Mouse (Mus musculus) intestine, embryonic 15.5 days (tissue): ENCODE data around the gene Bach2. TPM values are rescaled to one million over a fixed set of nuclear protein-coding genes. Genes with fewer than 3 reads are reported as not detected.

Experiments used
- ATAC-seq: fragments of 200-750 bp; cut with Nextera tagmentation; 2 replicates; pipeline ENCODE4 v1.8.0; 2017; ENCODE audit warnings: moderate TSS enrichment, moderate library complexity
- H3K27ac ChIP-seq: fragments of 300-500 bp; sonication (generic); 2 replicates; pipeline ENCODE4 v1.5.1; 2015; ENCODE audit warnings: mild to moderate bottlenecking, inconsistent platforms
- H3K27me3 ChIP-seq: fragments of 300-500 bp; sonication (generic); replicated peaks from 2 replicates; pipeline ENCODE4 v1.6.1; 2015; ENCODE audit warnings: inconsistent platforms
- H3K36me3 ChIP-seq: fragments of 300-500 bp; sonication (generic); 2 replicates; pipeline ENCODE4 v1.6.1; 2015; ENCODE audit warnings: inconsistent platforms
- H3K4me1 ChIP-seq: fragments of 300-500 bp; sonication (generic); replicated peaks from 2 replicates; pipeline ENCODE4 v1.6.1; 2015; ENCODE audit warnings: inconsistent platforms
- H3K4me2 ChIP-seq: fragments of 300-500 bp; sonication (generic); replicated peaks from 2 replicates; pipeline ENCODE4 v1.6.1; 2015; ENCODE audit warnings: mild to moderate bottlenecking, inconsistent platforms
- H3K4me3 ChIP-seq: fragments of 300-500 bp; sonication (generic); replicated peaks from 2 replicates; pipeline ENCODE4 v1.5.1; 2015; ENCODE audit warnings: inconsistent platforms
- H3K9ac ChIP-seq: fragments of 300-500 bp; sonication (generic); 2 replicates; pipeline ENCODE4 v1.6.1; 2015; ENCODE audit warnings: inconsistent platforms
- H3K9me3 ChIP-seq: fragments of 300-500 bp; sonication (generic); 2 replicates; pipeline ENCODE4 v1.6.1; 2016; ENCODE audit warnings: inconsistent platforms
- WGBS: fragments of 180-500 bp; shearing (Covaris S2); methylation state at CpG from one replicate; pipeline ENCODE4 v1.1.7; 2015; 5-methylcytosine and 5-hydroxymethylcytosine counted together
- polyA plus RNA-seq: library from polyadenylated mRNA; unstranded; fragments of >200 nt; fragmentation: Nextera tagmentation; extraction: Ambion mirVana; gene quantifications from 2 replicates; pipeline ENCODE4 v1.2.1, GENCODE M21; 2015

The Bach2 gene
- polyA plus RNA-seq, 1 experiment from 2014 or later = 4.7 TPM

DNA sequence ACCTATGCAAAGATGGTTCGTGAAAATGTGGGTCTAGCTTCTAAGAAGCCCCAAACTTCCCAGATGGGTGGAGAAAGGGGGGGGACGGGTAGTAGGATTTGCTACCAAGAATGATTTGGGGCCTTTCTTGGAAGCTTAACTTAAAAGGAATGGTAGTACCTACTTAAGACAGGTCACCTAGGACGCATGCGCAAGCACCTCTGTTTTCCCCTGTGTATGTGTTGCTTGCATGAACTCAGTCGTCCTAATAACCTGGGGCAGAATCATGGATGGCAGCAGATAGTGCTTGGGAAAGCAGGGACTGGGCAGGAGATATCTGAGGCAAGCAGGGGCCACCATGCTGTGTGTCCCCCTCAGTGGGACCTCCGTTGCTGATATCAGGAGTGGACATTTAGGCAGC lies 7.4 kb downstream of the Bach2 start:
- no peak overlapping the region for H3K27ac ChIP-seq
- 85% methylated on average over 6 of the region's 6 CpGs for WGBS
- no peak overlapping the region for H3K9ac ChIP-seq
- H3K4me3 ChIP-seq = no peak overlapping the region
- H3K4me1 ChIP-seq = peaks cover 26% of the 10 kb centered on the region
- H3K36me3 ChIP-seq = no peaks in the 10 kb centered on the region
- no peaks in the 10 kb centered on the region for H3K9me3 ChIP-seq
- H3K4me2 ChIP-seq = no peak overlapping the region
- no peaks in the 10 kb centered on the region for H3K27me3 ChIP-seq
- no peak for ATAC-seq

- Histone ChIP-seq H3K27me3 (no peaks in the 10 kb centered on the region), H3K27ac (no peak overlapping the region), H3K9me3 (no peaks in the 10 kb centered on the region), H3K4me3 (no peak overlapping the region), H3K9ac (no peak overlapping the region), H3K4me2 (no peak overlapping the region), H3K4me1 (peaks cover 30% of the 10 kb centered on the region), H3K36me3 (no peaks in the 10 kb centered on the region)
- ATAC-seq = peak; percentile 64
- WGBS = 39% methylated on average over 7 of the region's 7 CpGs
These were observed 8.2 kb downstream of the Bach2 start for GRCm38 (mm10) chr4:32246801-32247200.

- WGBS = 63% methylated on average over 11 of the region's 11 CpGs
- no peak overlapping the region for H3K4me2 ChIP-seq
- H3K4me3 ChIP-seq = no peak overlapping the region
- H3K27me3 ChIP-seq = no peaks in the 10 kb centered on the region
- peaks cover 30% of the 10 kb centered on the region for H3K4me1 ChIP-seq
- no peak overlapping the region for H3K27ac ChIP-seq
- no peaks in the 10 kb centered on the region for H3K36me3 ChIP-seq
- no peak overlapping the region for H3K9ac ChIP-seq
- H3K9me3 ChIP-seq = no peaks in the 10 kb centered on the region
- ATAC-seq = no peak
These were observed 9.0 kb downstream of the Bach2 start for GRCm38 (mm10) chr4:32247463-32248113.

GRCm38 (mm10) chr4:32248236-32248635 lies 9.6 kb downstream of the Bach2 start:
- Histone ChIP-seq H3K4me2 (no peak overlapping the region), H3K4me3 (no peak overlapping the region), H3K27ac (no peak overlapping the region), H3K4me1 (peaks cover 30% of the 10 kb centered on the region), H3K36me3 (no peaks in the 10 kb centered on the region), H3K9me3 (no peaks in the 10 kb centered on the region), H3K9ac (no peak overlapping the region), H3K27me3 (no peaks in the 10 kb centered on the region)
- WGBS = 41% methylated on average over 6 of the region's 6 CpGs
- ATAC-seq = no peak

GRCm38 (mm10) chr4:32248990-32249393 lies 10.4 kb downstream of the Bach2 start:
- H3K36me3 ChIP-seq = no peaks in the 10 kb centered on the region
- H3K9ac ChIP-seq = no peak overlapping the region
- H3K27me3 ChIP-seq = no peaks in the 10 kb centered on the region
- no peaks in the 10 kb centered on the region for H3K9me3 ChIP-seq
- peaks cover 26% of the 10 kb centered on the region for H3K4me1 ChIP-seq
- WGBS = 72% methylated on average over 9 of the region's 9 CpGs
- H3K27ac ChIP-seq = no peak overlapping the region
- no peak overlapping the region for H3K4me3 ChIP-seq
- ATAC-seq = no peak
- H3K4me2 ChIP-seq = no peak overlapping the region

- WGBS = 65% methylated on average over 15 of the region's 15 CpGs
- peak overlapping the region; percentile 11; the same call in 1 of the 2 replicates for H3K4me3 ChIP-seq
- peak overlapping the region; percentile 74 for H3K27ac ChIP-seq
- no peak overlapping the region for H3K9ac ChIP-seq
- peak overlapping the region; percentile 53 for H3K4me2 ChIP-seq
- H3K4me1 ChIP-seq = peaks cover 26% of the 10 kb centered on the region
- no peaks in the 10 kb centered on the region for H3K36me3 ChIP-seq
- peak; percentile 44; the same call in 1 of the 2 replicates for ATAC-seq
- no peaks in the 10 kb centered on the region for H3K9me3 ChIP-seq
- no peaks in the 10 kb centered on the region for H3K27me3 ChIP-seq
These were observed 11.2 kb downstream of the Bach2 start for GRCm38 (mm10) chr4:32249748-32250332.

DNA sequence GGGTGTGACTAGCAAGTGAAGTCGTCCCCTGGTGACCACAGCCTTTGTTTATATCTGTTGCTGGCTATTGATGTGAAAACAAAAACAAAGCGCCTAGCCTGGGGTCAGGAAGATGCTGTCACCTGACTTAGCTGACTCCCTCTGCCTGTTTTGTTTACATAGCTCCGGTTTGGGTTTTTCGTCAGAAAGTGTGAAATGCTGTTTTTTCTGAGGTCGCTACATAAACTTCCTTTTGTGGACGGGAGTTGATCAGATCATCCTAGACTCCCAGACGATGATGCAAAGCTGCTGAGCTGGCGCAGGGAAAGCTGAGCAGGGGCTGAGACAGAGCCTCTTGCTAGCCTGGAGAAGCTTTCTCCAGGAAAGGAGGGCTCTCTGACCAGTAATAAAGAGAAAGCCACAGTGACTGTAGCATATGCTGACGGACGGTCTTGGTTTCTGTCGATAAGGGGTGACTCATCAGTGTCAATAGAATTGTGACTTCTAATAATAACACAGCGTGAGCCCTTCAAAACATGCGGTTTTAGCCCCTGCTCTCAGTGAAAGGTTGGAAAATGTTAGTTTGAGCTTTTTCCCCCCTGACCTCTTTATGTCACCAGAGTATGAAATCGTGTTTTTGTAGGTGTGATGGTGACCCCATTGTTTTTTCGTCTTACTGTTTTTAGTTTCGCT lies 11.9 kb downstream of the Bach2 start:
- H3K9me3 ChIP-seq = no peaks in the 10 kb centered on the region
- H3K9ac ChIP-seq = peak overlapping the region; percentile 34
- peak overlapping the region; percentile 11 for H3K4me3 ChIP-seq
- WGBS = 10% methylated on average over 16 of the region's 16 CpGs
- peak overlapping the region; percentile 74 for H3K27ac ChIP-seq
- H3K4me1 ChIP-seq = peaks cover 26% of the 10 kb centered on the region
- H3K36me3 ChIP-seq = no peaks in the 10 kb centered on the region
- H3K27me3 ChIP-seq = no peaks in the 10 kb centered on the region
- peak overlapping the region; percentile 53 for H3K4me2 ChIP-seq
- peak; percentile 48 for ATAC-seq

DNA sequence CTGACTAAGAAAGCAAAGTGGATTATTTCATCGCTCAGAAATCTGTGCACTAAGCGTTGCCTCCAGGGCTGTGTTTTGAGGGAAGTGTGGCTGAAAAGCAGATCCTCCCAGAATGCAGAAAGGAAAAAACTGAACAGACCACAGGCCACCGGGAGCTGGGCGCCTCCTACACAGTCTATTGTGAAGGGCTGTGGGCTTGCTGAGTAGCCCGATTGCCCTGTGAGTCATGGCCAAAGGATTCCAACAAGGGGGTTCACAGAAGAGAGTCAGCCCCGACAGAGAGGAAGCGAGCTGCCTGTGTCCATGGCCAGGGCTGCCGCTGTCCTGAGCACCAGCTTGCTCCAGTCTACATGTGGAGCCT lies 12.4 kb downstream of the Bach2 start:
- Histone ChIP-seq H3K27ac (peak overlapping the region; percentile 74), H3K36me3 (no peaks in the 10 kb centered on the region), H3K4me3 (no peak overlapping the region), H3K9ac (peak overlapping the region; percentile 34), H3K9me3 (no peaks in the 10 kb centered on the region), H3K27me3 (no peaks in the 10 kb centered on the region), H3K4me2 (peak overlapping the region; percentile 53), H3K4me1 (peaks cover 26% of the 10 kb centered on the region)
- ATAC-seq = peak; percentile 63; the same call in 1 of the 2 replicates
- WGBS = 12% methylated on average over 8 of the region's 8 CpGs

DNA sequence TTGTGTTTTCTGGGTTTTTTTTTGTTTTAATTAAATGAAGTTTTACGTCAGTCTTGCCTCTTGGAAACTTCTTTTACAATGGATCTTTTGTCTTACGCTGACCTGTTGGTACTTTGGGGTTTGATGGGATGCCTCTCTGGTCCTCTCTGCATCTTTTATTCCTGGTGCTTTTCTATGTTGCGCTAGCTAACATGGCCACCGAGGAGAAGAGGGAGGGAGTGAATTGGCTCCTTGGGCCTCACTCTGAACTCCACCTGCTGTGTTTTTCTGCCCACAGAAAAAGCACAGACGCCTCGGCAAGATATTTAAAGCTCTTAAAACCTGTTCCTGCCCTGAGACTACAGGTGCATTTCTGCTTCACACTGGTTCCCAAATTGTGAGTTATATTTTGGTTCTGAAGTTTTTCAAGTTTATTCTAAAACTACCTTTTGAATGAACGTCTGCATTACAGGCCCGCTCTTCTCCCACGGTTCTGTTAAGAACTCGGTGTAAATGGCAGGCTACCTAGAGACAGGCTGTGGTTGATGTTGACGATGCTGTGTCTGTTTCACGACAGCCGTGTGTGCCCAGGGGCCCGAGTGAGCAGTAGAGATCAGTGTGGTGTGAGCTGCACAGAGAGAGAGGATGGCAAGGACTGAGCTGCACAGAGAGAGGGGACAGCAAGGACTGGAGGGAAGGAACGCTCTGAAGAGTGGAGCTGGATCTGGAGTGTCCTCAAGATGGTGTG lies 13.5 kb downstream of the Bach2 start:
- WGBS = 76% methylated on average over 15 of the region's 15 CpGs
- Histone ChIP-seq H3K9ac (no peak overlapping the region), H3K27me3 (no peaks in the 10 kb centered on the region), H3K4me2 (no peak overlapping the region), H3K4me3 (no peak overlapping the region), H3K27ac (no peak overlapping the region), H3K36me3 (no peaks in the 10 kb centered on the region), H3K9me3 (no peaks in the 10 kb centered on the region), H3K4me1 (peaks cover 21% of the 10 kb centered on the region)
- no peak for ATAC-seq

DNA sequence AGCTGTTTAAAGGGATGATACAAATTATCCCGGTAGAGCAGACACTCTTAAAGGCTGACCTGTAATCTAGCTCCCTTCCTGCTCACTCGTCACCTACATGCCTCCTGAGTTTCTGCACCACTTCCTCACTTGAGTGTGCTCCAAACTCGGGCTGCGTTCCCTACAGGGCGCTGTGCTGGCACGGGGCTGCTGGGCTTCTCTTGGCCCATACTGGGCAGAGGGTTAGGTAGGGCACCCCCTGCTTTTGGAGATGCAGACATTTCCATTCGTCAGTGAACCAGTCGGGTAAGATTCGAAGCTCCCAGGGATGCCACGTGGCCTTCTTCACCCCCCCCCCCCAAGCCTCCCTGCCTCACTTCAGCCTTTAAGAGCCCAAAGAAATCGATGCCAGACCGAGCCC lies 19.1 kb downstream of the Bach2 start:
- Histone ChIP-seq H3K4me3 (no peak overlapping the region), H3K9me3 (no peaks in the 10 kb centered on the region), H3K4me2 (no peak overlapping the region), H3K27ac (no peak overlapping the region), H3K9ac (no peak overlapping the region), H3K4me1 (no peaks in the 10 kb centered on the region), H3K36me3 (no peaks in the 10 kb centered on the region), H3K27me3 (no peaks in the 10 kb centered on the region)
- 81% methylated on average over 12 of the region's 12 CpGs for WGBS
- ATAC-seq = no peak

DNA sequence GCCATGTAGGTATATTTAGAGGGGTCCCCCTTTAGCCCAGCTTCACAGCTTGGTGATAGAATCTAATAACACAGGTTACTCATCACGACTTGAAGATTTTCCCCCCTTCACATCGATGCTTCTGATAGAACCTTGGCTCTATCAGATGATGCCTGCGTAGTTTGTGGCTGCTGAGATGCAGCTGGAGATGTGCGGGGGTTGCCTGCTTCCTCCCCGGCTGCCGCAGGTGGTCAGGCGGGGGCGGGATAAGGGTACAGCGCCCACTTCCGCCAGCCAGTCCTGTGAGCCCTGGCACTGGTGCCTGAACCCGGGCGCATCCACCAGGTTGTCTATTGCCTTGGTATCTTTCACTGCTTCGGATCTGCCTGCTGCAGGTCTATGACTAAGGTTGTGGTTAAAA lies 19.5 kb downstream of the Bach2 start:
- H3K9me3 ChIP-seq = no peaks in the 10 kb centered on the region
- 88% methylated on average over 13 of the region's 13 CpGs for WGBS
- H3K9ac ChIP-seq = no peak overlapping the region
- H3K27me3 ChIP-seq = no peaks in the 10 kb centered on the region
- ATAC-seq = no peak
- H3K4me3 ChIP-seq = no peak overlapping the region
- no peaks in the 10 kb centered on the region for H3K4me1 ChIP-seq
- H3K4me2 ChIP-seq = no peak overlapping the region
- no peaks in the 10 kb centered on the region for H3K36me3 ChIP-seq
- H3K27ac ChIP-seq = no peak overlapping the region

- Histone ChIP-seq H3K36me3 (no peaks in the 10 kb centered on the region), H3K9me3 (no peaks in the 10 kb centered on the region), H3K4me1 (no peaks in the 10 kb centered on the region), H3K9ac (no peak overlapping the region), H3K27ac (no peak overlapping the region), H3K27me3 (no peaks in the 10 kb centered on the region), H3K4me3 (no peak overlapping the region), H3K4me2 (no peak overlapping the region)
- WGBS = 96% methylated on average over 7 of the region's 7 CpGs
- no peak for ATAC-seq
These were observed 20.0 kb downstream of the Bach2 start for GRCm38 (mm10) chr4:32258596-32258995.
